Mouse (Mus musculus): ENCODE results near the gene Dppa5a. TPM values are rescaled to one million over a fixed set of nuclear protein-coding genes. Genes with fewer than 3 reads are reported as not detected.

Dppa5a gene
- polyA plus RNA-seq, 2 experiments from 2014 or later, result not detected

Other genes with a start within 250 kb of the Dppa5a start
- 10 to 100 TPM; 22.3 to 23.5 TPM for gene Gsta4, start 185.4 kb downstream of the Dppa5a start, polyA plus RNA-seq (2017; shearing (Covaris generic))
- not detected for gene Gsta1, start 137.5 kb downstream of the Dppa5a start, polyA plus RNA-seq (2017; shearing (Covaris generic))
- not detected for gene Gm3776, start 111.0 kb downstream of the Dppa5a start, polyA plus RNA-seq (2017; shearing (Covaris generic))
- gene Gm10639, start 78.3 kb downstream of the Dppa5a start, polyA plus RNA-seq (2017; shearing (Covaris generic)), result not detected
- gene Omt2a, start 53.4 kb downstream of the Dppa5a start, polyA plus RNA-seq (2017; shearing (Covaris generic)), result not detected
- gene Omt2b, start 40.6 kb downstream of the Dppa5a start, polyA plus RNA-seq (2017; shearing (Covaris generic)), result not detected
- not detected for gene Gsta2, start 12.4 kb downstream of the Dppa5a start, polyA plus RNA-seq (2017; shearing (Covaris generic))
- under 1 TPM in 1 of 2 experiments, not detected in 1; 0.16 TPM for gene Ooep, start 10.5 kb upstream of the Dppa5a start, polyA plus RNA-seq (2017; shearing (Covaris generic))
- gene Ddx43, start 27.6 kb upstream of the Dppa5a start, polyA plus RNA-seq (2017; shearing (Covaris generic)), result 1 to 10 TPM; 2.7 to 3.1 TPM
- 1 to 10 TPM; 2.6 to 3.4 TPM for gene Cgas, start 75.1 kb upstream of the Dppa5a start, polyA plus RNA-seq (2017; shearing (Covaris generic))
- 10 to 100 TPM; 11.6 to 14.8 TPM for gene Mto1, start 80.0 kb upstream of the Dppa5a start, polyA plus RNA-seq (2017; shearing (Covaris generic))
- not detected for gene Gm17324, start 80.6 kb upstream of the Dppa5a start, polyA plus RNA-seq (2017; shearing (Covaris generic))
- over 10,000 TPM; 10,605 to 11,851 TPM for gene Eef1a1, start 121.0 kb upstream of the Dppa5a start, polyA plus RNA-seq (2017; shearing (Covaris generic))
- 10 to 100 TPM in 1 of 2 experiments, 1 to 10 TPM in 1; 9.3 to 11.3 TPM for gene Slc17a5, start 219.9 kb upstream of the Dppa5a start, polyA plus RNA-seq (2017; shearing (Covaris generic))
- under 1 TPM in 1 of 2 experiments, not detected in 1; 0.13 TPM for gene Cd109, start 247.4 kb upstream of the Dppa5a start, polyA plus RNA-seq (2017; shearing (Covaris generic))